Mouse (Mus musculus) thymus, postnatal 14 days (tissue): ENCODE data around the gene Arel1.
A peak's percentile ranks its signal among the peaks of the same experiment; 100 is the strongest.

Experiments used
- DNase-seq: peaks from one replicate; pipeline ENCODE4 v3.0.0; 2021

The Arel1 gene

GRCm38 (mm10) chr12:84948584-84949285 is 22.0 kb downstream of the Arel1 start:
- no peak for DNase-seq

- no peak for DNase-seq
Observed at GRCm38 (mm10) chr12:84947894-84948583, 22.7 kb downstream of the Arel1 start.

DNA sequence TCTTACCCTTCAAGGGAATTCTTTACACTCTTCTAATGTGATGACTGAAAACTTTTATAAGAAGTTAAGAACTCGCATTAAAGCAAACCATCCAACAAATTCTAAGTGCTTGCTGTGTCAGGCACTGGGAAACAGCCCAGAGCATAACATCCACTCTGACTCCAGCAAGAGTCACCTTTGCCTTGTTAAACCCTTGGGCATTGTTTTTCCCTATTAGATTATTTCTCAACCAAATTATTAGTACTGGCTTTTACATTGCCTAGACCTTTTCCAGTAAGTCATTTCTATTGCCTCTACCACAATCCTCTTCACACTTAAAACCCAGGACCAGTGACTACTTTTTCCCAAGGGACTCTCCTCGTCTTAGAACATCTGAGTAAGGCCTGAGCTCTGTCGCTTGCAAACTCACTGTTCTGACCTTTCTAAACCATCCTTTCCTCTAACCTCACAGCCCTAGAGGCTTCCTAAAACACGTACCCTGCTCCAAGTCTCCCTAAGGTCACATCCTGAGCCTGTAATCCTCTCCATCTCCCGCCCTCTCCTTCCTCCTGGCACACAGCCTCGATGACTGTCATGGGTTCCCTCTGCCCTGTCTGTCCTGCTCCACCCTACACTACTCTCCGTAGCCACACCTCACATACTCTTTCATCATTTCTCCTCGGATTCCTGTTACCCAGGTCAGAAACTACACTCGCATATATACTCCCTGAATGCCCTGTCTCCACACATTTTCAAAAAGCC is 25.7 kb downstream of the Arel1 start:
- DNase-seq: no peak

- no peak for DNase-seq
Observed at GRCm38 (mm10) chr12:84944150-84944812, 26.4 kb downstream of the Arel1 start.

DNA sequence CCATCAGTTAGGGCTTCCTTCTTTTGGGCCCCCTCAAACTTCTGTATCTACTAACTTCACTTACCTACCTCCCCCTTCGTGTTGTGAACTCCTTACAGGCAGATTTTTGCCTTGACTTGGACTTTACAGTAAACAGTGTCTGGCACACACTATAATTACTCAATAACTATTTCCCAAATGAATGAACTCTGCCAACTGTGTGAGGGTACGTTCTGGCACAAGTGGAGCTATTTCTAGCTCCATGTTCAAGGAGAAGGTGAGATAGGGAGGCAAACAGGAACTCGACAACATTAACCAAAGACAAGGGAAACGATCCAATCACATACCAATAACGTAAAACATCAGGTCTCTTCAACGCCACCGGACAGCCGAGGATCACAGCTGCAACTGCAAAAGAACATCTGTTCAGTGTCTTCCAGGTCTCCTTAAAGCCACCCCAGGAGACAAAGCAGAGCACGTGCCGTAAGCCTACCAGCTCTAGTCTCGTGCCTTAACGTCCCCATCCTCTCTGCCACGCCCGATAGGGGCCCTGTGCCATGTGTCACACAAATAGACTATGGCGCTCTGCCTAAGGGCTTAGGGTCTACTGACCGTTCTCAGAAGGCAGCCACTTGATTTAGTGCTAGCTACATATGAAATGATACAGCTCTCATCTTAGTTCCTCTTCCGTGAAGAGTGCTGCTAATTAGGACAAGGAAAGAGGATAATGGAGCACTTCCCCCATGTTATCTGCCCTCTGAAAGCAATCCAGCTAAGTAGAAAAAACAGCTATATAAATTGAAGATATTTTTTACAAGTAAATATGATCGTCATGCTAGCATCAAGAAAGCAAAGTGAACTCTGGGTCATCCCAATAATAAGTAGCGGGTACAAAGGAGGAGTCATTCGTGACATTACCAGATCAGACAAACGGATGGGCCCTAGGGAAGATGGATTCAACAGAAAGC is 27.4 kb downstream of the Arel1 start:
- no peak for DNase-seq

DNA sequence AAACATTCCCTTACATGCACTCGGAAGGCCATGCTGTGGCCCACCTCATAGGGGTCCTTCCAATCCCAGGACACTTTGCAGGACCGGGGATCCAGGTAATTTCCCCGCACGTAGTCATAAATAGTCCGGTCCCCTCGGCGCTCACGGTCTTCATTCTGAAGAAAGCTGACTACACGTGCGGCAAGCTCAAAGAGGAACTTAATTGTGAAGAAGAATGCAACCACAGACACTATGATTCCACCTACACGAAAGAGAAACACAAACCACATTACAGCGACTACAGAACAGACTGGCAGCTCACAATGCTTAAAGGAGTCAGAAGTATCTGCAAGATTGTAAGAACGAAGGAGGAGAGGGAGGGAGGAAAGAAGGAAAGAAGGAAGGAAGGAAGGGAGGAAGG is 29.0 kb downstream of the Arel1 start:
- DNase-seq: peak; percentile 22

- no peak for DNase-seq
Observed at GRCm38 (mm10) chr12:84940343-84940742, 30.4 kb downstream of the Arel1 start.

- no peak for DNase-seq
Observed at GRCm38 (mm10) chr12:84939117-84939516, 31.6 kb downstream of the Arel1 start.

GRCm38 (mm10) chr12:84935343-84935742 is 35.4 kb downstream of the Arel1 start:
- no peak for DNase-seq

GRCm38 (mm10) chr12:84932210-84932609 is 38.5 kb downstream of the Arel1 start:
- DNase-seq: no peak

DNA sequence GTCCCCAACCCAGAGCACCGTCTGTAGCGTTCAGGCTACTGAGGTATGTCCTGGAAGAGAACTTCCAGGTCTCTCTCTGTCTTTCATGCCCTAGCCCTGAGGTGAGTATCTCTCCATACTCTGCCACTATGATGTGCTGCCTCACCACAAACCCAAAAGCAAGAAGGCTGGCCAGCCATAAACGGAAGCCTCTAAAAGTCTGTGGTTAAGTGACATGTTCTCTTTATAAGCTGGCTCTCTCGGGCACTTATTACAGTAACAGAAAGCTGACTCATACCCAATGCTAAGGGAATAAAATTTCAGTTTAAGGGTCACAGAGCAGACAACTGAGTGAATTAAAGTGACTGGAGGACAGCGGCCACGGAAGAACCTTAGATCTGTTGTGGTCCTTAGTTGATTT is 44.2 kb downstream of the Arel1 start:
- DNase-seq: no peak

- no peak for DNase-seq
Observed at GRCm38 (mm10) chr12:84924324-84924723, 46.4 kb downstream of the Arel1 start.

DNA sequence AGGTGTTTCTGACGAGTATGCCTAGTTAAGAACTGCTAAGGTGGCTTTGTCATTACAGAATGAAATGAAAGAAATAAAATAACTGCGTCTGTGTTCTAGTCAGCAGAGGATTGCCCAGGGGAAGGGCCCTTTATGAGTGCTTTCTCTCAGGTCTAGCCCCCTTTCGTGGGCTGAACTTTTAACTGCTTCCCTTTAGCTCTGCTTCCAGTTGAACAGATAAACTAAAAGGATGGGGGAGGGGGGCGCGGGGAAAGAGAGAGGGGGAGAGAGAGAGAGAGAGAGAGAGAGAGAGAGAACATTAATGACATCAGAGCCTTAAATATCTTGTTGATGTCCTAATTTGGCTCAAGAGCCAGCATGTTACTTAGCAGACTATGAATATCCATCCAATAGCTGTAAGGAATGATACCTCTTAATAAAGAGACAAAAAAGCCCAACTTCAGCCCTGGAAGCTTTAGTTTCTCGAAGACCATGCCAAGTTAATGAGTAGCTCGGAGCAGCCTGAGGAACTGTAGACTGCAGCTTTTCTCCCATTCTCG is 48.8 kb downstream of the Arel1 start:
- DNase-seq: no peak

- no peak for DNase-seq
Observed at GRCm38 (mm10) chr12:84918809-84919208, 51.9 kb downstream of the Arel1 start.

DNA sequence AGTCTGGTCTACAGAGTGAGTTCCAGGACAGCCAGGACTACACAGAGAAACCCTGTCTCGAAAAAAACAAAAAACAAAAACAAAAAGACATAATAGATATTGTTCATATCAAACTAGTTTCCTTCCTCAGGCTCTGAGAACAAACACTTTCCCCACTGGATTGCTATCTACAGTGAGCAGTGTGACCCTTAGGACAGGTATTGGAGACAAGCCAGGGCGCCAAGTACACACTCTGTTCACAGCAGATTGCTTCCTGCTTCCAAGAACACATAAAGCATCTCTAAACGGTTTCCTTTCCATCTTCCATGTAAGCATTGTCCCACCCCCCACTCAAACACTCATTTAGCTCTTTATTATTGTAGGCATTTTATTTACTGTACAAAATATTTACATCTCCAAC is 52.9 kb downstream of the Arel1 start:
- no peak for DNase-seq

- DNase-seq: no peak
Observed at GRCm38 (mm10) chr12:84914959-84915358, 55.7 kb downstream of the Arel1 start.

DNA sequence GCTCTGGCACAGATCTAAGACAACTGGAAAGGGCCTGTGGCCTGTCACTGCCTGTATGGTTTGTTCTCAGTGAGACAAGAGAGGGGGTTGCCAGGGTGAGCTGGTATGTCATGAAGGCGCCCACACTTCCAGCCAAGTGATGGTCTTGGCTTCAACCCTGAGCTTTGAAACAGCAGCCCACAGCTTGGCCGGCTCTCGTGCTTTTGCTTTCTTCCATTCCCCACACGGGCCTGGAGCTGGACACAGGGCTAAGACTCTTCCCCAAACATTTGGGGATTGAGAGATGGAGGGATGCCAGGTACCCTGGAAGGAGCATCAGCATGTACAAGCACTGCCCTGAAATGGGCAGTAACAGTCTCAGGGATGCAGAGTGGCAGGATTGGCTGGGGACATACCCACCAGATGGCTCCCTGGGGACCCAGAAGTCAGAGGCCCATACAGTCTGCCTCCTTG is 58.0 kb downstream of the Arel1 start:
- DNase-seq: no peak

DNA sequence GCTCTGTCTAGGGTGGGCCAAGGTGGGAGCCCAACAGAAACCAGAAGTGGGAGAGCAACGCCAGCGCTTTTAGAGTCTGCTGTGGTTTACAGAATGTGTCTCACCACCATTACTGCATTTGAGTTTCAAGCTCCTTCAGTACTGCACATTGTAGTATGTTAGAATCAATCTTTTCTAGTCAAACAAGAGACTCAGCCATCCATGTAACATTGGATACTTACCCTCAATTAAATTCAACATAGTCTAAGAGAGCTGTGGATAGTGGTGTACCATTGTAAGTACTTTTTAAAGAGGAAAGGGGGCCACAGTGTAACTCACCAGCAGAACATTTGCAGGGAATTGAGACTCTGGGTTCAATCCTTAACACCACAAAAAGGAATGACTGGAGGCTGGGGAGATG is 59.1 kb downstream of the Arel1 start:
- no peak for DNase-seq

DNA sequence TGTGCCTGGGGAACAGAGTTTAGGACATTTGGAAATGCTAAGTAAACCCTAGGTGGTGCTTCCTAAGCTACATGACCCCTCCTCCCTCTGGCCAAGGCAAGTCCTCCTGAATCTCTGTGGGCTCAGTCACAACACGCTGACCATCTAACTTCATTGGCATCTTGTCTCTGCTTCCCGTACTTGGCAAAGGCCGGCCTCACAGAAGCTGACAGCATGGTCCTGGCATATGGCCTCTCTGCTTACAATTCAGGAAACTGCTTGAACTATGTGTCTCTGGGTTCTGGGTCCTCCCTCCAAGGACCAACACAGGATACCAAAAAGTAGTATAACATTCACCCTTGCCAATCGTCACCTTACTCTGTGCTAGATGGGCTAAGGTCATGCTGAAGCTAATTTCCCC is 60.6 kb downstream of the Arel1 start:
- DNase-seq: no peak

DNA sequence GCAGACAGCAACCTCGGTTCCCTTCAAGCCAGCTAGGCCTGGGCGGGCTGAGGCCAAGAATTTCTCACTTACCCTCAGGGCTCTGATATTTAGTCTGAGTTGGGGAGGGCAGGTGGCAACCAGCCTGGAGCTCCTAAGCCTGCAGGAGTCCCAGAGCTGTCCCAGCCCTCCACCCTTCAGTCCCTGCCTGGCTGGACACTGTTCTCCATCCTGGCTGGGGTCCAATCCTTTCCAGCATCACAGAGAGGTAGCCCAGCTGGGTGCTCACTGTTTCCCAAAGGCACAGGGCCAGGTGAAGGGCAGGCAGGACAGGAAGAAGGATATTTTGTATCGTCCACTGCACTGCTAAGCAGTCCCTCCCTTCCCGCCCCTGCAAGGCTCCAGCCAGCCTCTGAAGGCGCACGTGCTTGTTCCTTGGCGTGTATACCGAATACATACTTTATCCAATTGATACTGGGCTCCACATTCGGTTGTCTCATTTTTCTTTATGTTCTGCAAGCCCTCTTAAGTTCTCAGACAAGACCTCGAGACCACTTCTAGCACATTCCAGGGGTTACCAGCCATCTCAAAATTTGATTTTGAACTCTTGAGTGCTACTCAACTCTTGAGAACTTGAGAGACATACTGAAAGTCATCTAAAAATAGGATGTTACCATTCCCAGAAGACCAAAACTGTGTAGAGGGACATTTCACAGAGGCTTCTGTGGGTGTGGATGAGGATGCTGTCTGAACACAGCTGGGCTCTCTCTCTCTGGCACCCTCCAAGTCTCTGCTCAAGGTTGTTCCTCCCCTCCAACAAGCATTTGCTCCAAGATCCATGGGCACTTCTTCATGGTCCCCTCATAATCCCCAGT is 62.8 kb downstream of the Arel1 start:
- no peak for DNase-seq
